Mouse (Mus musculus): ENCODE data around the gene 3110009E18Rik.

The 3110009E18Rik gene

DNA sequence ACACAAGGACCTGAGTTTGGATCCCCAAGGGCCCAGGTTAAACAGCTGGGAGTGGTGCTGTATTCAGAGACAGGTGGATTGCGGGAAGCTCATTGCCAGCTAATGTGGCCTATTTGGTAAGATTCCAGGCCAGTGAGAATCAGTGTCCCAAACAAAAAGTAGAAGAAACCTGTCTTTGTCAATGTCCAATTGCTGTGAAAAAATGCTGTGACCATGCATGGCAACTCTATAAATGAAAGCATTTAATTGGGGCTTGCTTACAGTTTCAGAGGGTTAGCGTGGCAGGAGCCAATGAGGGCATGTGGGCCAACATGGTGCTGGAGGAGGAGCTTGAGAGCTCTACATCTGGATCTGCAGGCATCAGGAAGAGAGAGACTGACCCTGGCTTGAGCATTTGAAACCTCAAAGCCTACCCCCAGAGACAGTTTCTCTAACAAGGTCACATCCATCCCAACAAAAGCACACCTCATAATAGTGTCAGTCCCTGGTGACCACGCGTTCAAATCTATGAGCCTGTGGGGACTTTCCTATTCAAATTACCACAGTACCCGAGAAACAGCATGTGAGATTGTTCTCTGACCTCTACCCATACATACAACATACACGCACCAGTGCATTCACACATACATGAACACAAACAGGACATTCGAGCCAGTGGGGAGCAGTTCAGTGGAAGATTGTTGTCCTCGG lies 24.7 kb downstream of the 3110009E18Rik start:
- DNase-seq: no peak

DNA sequence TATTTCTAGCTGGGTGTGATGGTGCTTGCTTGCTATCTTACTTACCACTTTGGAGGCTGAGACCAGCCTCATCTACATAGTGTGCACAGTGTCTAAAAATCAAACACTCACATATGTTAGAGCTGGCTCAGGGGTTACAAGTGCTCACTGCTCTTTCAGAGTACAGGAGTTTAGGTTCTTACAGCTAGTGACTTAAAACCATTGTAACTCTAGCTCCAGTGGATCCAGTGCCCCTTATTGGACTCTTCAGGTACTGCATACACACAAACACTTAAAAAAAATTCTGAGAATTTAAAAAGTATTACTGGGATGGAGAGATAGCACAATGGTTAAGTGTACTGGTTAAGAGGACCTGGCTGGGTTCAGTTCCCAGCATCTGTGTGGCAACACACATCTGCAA lies 26.0 kb downstream of the 3110009E18Rik start:
- peak; percentile 31 for DNase-seq

DNA sequence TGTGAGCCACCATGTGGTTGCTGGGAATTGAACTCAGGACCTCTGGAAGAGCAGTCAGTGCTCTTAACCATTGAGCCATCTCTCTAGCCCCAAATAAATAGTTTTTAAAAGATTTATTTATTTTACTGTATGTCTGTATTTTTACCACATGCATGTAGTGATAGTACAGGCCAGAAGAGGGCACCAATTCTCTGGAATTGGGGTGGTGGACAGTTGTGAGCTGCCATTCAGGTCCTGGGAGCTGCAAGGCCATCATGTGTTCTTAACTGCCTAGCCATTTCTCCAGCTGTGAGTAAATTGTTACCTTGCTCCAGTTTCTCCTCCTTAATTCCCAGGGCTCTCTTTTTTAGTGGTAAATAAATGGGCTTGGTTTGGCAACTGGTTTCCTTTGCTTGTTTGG lies 33.2 kb downstream of the 3110009E18Rik start:
- peak; percentile 42 for DNase-seq

DNA sequence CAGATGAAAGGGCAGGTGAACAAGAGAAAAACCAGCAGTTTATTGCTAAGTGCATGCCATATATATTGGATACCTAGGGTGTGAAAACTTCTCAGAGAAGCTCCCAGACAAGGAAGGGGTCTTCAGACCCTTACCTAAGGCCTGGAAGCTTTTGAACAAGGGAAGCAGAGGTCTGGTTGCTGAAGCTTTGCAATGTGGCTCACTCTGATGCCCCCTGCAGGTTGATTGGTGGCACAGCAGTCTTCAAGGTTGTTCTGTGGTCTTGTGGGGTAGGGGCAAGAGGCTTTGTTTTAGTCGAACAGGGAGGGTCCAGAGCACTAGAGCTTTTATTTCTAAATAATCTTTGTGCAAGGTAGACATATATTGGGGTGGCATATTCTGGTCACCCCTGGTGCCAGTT lies 34.3 kb downstream of the 3110009E18Rik start:
- DNase-seq: peak; percentile 32

DNA sequence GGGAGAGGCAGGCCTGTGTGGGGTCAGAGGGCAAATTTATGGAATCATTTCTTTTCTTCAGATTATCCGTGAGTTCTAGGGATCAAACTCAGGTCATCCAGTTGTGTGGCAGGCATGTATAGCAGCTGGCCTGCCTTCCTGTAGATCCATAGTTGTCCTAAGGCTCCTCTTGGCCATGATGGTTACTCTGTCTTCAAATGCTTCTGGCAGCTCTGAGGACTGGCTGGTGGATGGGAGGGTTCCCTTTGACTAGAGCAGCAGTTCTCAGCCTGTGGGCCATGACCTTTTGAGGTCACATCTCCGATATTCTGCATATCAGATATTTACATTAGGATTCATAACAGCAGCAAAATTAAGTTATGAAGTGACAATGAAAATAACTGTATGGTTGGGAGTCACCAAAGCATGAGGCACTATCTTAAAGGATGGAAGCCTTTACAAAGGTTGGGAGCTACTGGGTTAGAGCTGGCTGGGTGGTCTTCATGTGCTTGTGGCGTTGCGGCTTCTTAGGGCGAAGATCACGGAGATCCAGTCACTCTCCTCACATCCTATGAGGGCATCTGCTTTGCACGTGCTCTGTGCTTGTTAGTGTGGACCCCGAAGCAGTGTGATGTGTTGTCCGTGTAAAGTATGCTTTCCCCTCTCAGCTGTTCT lies 37.6 kb downstream of the 3110009E18Rik start:
- no peak for DNase-seq

DNA sequence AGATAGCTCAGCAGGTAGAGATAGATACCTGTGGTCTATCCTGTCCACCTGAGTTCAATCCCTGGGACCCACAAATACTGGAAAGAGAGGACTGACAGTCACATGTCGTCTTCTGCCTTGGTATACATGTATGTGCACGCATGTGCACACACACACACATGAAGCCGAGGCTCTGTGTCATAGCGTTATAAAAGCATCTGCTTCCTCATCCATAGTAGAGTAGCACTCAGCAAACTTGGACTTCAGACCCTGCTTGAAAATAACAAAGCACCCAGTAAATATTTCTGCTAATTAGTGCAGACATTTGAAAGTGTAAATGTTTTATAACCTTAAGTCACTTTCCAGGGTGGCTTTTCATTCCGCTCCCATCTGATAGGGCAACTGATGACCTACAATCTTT lies 40.5 kb downstream of the 3110009E18Rik start:
- no peak for DNase-seq

DNA sequence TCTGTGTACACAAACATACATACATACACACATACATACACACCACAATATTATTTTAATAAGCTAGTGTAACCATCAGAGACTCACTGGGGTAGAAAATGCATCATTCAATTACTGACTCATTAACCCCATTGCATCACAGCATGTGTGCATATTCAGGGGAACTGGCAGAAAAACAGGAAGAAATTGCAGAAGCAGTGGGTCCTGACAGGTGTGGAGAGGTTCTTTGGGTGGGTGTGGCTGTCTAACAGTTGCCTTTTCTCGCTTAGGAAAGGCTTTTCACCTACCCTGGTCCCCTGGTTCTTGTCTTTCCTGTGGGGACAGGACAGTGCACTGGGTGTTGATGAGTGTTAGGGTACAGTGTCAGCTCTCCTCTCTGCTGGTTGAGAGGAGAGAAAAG lies 41.6 kb downstream of the 3110009E18Rik start:
- no peak for DNase-seq

DNA sequence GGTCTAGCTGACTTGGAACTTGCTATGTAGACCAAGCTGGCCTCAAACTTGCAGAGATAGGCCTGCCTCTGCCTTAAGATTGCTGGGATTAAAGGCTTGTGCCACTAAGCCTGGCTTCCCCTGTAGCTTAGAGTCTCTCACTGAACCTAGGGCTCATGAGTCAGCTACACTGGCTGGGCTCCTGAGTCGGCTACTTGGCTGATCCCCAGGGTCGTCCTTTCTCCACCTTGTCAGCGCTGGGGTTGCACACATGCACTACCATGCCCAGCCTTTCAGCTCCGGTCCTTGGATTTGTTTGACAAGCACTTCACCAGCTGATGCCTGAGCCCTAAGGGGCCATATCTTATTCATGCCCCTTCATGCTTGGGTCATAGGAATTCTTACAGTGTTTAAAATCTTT lies 47.0 kb downstream of the 3110009E18Rik start:
- DNase-seq: no peak

DNA sequence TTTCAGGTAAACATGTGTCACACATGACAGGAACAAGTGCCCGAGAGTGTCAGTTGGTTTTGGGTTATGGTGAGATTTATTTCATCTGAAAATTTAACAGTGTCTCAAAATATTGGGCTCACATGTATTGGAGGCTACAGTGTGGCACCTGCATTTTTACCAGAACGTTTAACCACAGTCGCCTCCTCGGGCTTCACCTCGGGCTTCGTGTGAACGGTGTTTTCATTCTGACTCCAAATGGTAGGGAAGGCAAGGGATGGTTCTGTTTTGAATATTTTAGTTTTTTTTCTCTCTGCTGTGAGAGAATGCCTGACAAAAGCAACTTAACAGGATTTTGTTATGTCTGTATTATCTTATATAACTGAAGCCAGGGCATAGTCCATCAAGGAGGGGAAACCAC lies 47.7 kb downstream of the 3110009E18Rik start:
- no peak for DNase-seq

DNA sequence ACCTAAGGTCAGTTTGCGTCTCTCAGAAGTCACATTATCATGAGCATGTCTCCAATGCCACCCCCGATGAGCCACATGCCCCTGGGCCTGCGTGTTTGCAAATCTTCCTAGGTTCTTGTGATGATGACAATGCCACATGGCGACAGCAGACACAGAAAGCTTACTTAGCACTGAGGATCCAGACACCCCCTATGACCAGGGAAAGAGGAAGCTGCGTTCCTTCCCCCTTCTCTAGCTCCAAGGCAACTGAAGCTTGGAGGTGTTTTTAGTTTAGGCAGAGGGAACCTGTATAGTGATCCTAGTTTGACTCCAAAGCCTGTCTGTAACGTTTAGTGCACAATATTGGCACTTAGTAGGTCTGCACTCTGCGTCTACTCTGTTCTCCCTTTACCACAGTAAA lies 49.3 kb downstream of the 3110009E18Rik start:
- DNase-seq: no peak

DNA sequence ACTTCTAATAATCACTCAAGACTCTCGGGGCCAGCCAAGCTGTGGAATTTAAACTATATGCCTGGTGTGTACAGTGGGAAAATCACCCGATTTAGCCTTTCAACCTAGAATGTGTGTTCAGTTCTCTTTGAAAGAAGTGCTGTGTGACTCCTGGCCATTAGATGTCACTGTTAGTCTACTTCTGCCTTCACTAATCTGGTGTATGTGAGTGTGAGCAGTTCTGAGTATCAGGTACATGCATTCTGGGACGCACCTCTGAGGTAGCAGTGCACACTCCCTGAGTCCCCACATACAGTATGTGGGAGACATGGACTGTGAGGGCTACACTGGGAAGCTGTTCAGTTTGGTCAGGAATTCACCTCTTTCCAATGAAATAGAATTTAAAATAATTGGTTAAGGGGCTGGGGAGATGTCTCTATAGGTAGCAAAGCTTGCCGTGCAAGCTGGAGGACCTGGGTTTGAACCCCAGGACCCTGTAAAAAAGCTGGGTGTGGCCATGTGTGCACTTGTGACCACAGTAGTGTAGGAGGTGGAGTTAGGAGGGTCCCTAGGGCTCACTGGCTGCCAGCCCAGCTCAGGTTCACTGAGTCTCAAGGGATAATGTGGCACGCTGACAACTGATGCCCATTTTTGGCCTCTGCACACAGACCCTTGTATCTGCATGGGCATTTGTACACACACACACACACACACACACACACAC lies 51.0 kb downstream of the 3110009E18Rik start:
- peak; percentile 42 for DNase-seq

DNA sequence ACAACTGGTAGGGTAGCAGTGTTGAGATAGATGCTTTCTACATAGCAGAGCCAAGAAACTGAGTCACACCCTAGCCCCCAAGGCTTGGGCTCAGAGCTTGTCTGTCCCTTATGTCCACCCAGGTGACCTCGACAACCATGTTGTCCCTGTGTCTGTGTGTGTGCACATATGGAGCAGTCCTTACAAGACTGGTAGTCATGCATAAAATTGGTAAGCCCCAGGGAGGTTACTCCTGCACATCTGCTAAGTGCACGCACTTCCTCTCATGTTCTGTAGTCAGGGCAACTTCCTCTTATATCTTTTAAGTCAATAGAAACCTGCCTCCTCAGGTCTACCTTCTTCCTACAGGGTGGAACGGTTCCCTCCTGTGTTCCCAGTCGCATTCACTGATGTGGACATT lies 54.0 kb downstream of the 3110009E18Rik start:
- no peak for DNase-seq

DNA sequence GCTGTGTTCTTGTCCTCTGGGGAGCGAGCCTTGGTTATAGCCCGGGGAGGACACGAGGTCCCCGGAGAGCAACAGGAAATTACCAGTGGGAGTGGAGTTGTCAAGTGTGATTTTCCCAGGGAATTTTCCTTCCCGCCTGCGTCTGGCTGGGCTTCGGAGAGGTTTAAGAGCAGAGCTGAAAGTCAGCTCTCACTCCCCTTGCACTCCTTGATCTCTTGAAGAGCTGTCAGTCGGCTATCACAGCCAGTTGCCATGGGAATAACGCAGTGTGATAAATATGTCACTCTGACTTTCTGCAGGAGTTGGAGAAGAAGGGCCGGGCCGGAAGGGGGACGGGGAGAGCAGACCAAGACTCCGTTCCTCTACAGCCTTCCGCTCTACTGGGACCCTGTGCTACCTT lies 55.3 kb downstream of the 3110009E18Rik start:
- peak; percentile 42 for DNase-seq

DNA sequence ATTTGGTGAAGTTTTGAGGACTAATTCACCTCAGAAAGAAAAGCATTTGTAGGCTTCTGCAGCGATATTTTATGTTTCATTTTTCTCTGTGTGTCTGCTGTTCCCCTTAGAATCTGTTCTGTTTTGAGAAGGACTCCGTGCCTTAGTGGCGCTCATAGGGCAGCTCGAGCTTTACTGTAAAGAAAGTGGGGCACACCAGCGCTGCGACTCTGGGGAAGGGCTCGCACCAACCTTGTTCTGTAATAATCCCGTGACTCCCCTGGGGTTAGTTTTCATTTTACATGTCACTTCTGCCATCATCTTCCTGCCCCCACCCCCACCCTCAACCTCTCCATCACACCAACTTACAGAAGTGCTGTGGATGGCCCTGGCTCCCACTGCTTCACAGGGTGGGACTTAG lies 56.2 kb downstream of the 3110009E18Rik start:
- DNase-seq: no peak

DNA sequence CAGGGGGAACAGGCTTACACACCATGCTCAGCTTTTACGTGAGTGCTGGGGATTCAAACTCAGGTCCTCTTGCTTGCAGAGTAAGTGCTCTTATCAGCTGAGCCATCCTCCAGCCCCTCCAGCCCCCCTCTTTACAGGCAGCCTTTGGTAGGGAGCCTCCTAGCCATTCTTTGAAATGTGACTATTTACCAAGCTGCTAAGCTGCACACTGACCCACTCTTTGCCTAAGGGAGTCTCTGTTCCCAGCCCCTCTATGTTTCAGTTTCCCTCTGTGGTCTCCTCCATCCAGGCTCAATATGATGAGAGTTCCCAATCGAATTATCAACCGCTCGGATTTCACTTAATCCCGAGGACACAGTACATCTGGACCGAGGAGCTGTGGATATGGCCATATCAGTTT lies 65.2 kb downstream of the 3110009E18Rik start:
- no peak for DNase-seq

DNA sequence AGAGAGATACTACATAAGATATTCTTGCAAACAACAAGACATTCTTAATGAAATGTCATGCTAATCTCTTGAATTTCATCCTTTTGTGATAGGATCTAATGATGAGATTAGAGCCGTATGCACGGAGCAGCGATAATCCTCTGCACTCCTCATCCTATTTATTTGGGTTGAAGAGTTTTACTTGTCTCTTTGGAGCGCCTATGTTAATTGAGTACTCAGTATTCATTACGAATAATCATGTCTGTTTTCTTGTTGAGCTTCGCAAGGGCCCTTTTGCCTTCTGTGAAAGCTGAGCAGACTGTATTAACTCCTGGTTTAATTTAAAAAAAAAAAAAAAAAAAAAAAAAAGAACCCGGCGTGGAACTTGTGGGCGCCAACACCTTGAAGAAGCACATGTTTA lies 65.7 kb downstream of the 3110009E18Rik start:
- DNase-seq: no peak

DNA sequence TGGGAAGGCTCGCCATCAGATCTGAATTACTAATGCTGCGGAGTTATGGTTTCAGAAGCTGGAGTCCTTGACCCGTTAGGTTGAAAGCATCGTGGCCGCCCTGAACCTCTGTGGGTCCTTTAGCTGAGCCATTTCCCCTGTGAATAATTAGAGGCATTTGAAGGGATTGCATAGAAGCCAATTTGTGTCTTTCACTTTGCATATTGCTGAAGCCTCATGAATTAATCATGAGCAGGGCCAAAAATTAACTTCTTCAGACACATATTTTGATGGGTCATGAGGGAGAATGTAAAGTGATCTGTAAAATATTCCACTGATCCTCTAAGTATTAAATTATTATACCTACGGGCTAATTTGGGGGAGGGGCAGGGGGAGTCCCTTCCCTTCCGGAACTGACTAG lies 66.1 kb downstream of the 3110009E18Rik start:
- DNase-seq: no peak

DNA sequence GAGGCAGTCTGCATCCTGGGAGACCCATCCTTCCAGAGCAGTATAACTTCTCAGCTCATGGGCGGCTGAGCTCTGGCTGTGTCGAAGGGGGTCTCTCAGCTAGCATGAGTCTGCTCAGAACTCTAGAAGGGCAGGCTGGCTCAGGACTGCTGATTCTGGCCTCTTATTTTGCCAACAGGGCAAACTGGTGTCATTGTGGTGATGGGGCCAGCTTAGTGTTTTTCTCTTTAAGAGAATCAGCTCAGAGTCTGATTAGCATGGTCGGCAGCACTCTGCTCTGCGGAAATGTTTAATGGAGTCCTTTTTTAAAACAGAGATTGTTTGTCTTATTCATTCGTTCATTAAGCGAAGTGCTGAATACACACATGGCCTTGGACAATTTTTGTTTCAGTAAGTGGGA lies 68.2 kb downstream of the 3110009E18Rik start:
- no peak for DNase-seq

DNA sequence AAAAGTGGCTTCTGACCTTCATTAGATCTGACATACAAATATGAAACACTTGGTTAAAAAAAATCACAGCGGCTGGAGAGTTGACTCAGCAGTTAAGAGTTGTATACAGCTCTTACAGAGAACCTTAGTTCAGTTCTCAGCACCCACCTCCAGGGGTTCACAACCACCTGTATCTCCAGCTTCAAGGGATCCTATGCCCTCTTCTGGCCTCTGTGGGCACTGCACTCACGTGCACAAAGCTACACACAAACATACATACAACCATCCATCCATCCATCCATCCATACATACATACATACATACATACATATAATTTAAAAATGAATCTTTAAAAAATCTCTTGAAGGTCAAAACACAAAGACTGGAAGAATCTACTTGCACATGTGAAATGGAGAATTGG lies 69.3 kb downstream of the 3110009E18Rik start:
- DNase-seq: no peak

DNA sequence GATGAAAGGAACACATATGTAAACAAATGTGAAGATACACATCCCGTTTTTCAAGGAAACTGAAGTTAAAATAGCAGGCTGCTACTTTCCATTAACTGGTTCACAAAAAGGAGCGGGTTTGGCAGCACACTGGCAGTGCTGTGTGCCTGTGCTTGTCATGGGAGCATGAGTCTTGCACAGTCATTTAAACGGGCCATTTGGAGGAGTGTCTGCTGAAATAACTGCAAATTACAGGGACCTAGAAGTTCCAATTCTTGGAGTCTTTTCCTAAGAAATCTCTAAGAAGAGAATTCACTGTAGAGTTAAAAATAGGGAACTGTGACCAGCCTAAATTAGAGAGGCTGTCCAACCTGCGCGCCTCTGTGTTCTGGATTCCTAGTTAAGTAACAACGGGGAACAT lies 70.0 kb downstream of the 3110009E18Rik start:
- DNase-seq: no peak

DNA sequence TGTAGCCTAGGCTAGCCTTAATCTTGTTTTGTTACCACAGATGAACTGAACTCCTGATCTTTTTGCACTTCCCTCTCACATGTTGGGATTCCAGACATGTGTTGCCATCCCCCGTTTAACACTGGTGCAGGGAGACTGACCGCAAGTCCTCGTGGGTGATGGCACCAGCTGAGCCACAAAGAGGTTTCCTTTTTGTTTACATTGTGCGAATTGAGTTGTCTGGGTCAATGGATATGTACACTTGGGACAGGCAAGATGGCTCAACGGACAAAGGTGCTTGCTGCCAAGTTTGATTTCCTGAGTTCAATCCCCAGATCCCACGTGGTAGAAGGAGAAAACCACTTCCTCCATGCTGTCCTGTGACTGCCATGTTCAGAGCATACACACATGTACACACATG lies 71.3 kb downstream of the 3110009E18Rik start:
- DNase-seq: no peak

DNA sequence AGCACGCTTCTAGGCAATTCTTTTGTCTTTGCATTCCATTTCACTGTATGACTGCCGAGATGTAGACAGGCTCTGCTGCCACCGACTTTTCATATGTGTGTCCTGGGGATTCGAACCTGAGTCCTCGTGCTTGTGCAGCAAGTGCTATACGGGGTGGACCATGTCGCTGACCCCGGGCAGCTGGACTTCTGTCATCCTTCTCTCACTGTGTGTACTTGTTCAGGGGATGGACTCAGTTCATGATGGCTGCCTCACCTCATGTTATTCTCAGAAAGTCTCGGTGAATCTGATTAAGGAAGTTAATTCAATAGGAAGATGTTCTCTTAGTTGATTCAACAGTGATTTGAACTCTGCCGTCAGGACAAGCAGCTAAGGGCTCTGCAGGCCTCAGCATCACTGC lies 72.6 kb downstream of the 3110009E18Rik start:
- no peak for DNase-seq

DNA sequence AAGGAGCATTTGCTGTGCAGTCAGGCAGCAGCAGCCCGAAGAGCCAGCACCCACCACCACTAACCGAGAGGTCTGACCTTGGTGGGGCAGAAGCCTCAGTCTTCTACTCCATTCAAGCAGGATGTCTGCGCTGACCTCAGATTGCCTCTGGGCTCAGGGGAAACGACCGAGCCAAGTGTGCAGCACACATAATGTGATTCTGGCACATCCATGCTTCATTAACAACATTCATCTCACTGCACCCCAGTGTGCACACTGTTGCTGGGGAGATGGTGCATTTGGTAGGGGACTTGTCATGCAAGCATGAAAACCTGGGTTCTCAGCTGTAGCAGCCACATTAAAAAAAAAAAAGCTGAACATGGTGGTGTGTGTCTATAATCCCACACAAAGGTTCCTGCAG lies 75.0 kb downstream of the 3110009E18Rik start:
- DNase-seq: no peak

DNA sequence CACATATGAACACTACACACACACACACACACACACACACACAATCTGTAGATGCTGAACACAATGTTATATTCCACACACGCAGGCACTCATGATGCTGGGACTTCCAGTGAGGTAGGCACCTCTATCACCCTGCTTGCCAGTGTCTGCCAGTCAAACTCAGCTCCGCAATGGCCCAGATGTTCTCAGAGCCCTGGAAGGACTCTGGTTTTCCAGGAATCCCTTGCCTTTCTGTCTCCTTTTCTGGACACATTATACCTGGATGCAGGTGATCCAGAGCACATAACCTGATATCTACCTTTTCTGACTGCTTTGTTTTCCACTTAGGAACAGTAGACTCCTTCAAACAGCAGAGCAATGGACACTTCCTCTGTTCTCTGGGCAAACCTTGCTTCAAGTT lies 75.7 kb downstream of the 3110009E18Rik start:
- DNase-seq: no peak
